Mouse (Mus musculus) forebrain, embryonic 14.5 days (tissue): ENCODE results near the gene Gla. TPM values are rescaled to one million over a fixed set of nuclear protein-coding genes. Genes with fewer than 3 reads are reported as not detected.

Experiments
- ATAC-seq: fragments of 200-750 bp; cut with Nextera tagmentation; 2 replicates; pipeline ENCODE4 v1.8.0; 2017; ENCODE audit warnings: mild to moderate bottlenecking, moderate library complexity
- DNase-seq: peaks from one replicate; pipeline ENCODE4 v3.0.0-alpha.2; 2015; ENCODE audit warnings: low spot score
- H3K27ac ChIP-seq: fragments of 300-500 bp; sonication (generic); 2 replicates; pipeline ENCODE4 v1.5.1; 2014; ENCODE audit warnings: low read depth, mild to moderate bottlenecking, control low read depth, low read length, moderate library complexity
- H3K27me3 ChIP-seq: fragments of 300-500 bp; sonication (generic); replicated peaks from 2 replicates; pipeline ENCODE4 v1.6.1; 2014; ENCODE audit warnings: low read length, control low read depth, mixed read lengths; ENCODE audit not compliant: control insufficient read depth, insufficient read depth
- H3K36me3 ChIP-seq: fragments of 300-500 bp; sonication (generic); 2 replicates; pipeline ENCODE4 v1.6.1; 2014; ENCODE audit warnings: low read length, control low read depth; ENCODE audit not compliant: control insufficient read depth, insufficient read depth
- H3K4me1 ChIP-seq: fragments of 300-500 bp; sonication (generic); 2 replicates; pipeline ENCODE4 v1.6.1; 2014; ENCODE audit warnings: antibody characterized with exemption, low read length, control low read depth; ENCODE audit not compliant: control insufficient read depth, insufficient read depth
- H3K4me2 ChIP-seq: fragments of 300-500 bp; sonication (generic); 2 replicates; pipeline ENCODE4 v1.6.1; 2014; ENCODE audit warnings: mild to moderate bottlenecking, control low read depth, low read length
- H3K4me3 ChIP-seq: fragments of 300-500 bp; sonication (generic); 2 replicates; pipeline ENCODE4 v1.5.1; 2014; ENCODE audit warnings: low read depth, low read length, control low read depth
- H3K9ac ChIP-seq: fragments of 300-500 bp; sonication (generic); 2 replicates; pipeline ENCODE4 v1.6.1; 2014; ENCODE audit warnings: mild to moderate bottlenecking, low read length, control low read depth, moderate library complexity
- H3K9me3 ChIP-seq: fragments of 300-500 bp; sonication (generic); replicated peaks from 2 replicates; pipeline ENCODE4 v1.6.1; 2016; ENCODE audit warnings: low read length, control low read depth, mixed read lengths; ENCODE audit not compliant: control insufficient read depth
- WGBS: fragments of 180-500 bp; shearing (Covaris S2); extraction: QIAGEN DNeasy Blood & Tissue Kit; methylation state at CpG from one replicate; pipeline ENCODE4 v1.1.7; 2014; 5-methylcytosine and 5-hydroxymethylcytosine counted together
- polyA plus RNA-seq: library from polyadenylated mRNA; unstranded; fragments of >200 nt; fragmentation: Nextera tagmentation; extraction: Ambion mirVana; gene quantifications from 2 replicates; pipeline ENCODE4 v1.2.1, GENCODE M21; 2014

Gene Gla
- polyA plus RNA-seq, 1 experiment from 2014 or later = 3.0 TPM

DNA sequence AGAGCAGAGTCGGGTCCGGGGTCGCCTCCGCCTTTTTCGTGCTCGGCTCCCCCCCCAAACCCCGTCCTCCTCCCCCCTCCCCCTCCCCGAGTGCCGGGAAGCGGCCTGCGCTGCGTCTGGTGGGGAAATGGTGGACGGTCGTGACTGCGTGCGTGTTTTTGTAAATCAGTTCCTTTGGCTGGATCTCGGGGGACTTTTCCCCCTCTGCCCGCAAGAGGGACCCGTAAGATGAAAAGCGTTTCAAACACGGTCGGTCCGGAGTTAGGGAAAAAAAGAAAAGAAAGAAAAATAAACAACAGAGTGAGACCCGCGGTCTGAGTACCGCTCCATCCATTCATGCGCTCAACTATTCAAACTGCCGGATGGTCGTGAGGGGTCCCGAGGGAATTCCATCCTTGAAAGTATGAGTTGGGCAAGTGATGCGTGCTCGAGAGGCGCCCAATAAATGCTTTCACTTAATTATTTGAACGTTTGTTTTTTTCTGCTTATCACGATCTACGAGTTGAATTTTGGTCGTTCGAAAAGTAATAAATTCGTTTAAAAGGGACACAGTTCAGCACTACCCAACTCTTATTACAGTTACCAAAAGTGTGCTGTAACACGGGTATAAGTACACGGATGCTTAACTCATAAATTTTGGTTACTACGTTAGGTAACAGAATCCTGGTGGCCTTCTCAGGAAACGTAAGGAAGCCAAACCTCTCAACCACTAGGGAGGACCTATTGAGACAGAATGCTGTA, 625 bp upstream of the Gla start:
- WGBS = 29% methylated on average over 40 of the region's 43 CpGs
- Histone ChIP-seq H3K36me3 (no peaks in the 10 kb centered on the region; the same call in 1 of the 2 replicates), H3K4me2 (peak overlapping the region; percentile 52), H3K27ac (peak overlapping the region; percentile 93), H3K4me3 (peak overlapping the region; percentile 45), H3K9me3 (no peaks in the 10 kb centered on the region), H3K4me1 (peaks cover 3% of the 10 kb centered on the region), H3K27me3 (no peaks in the 10 kb centered on the region), H3K9ac (peak overlapping the region; percentile 66)
- DNase-seq = peak; percentile 60
- ATAC-seq = peak; percentile 85

DNA sequence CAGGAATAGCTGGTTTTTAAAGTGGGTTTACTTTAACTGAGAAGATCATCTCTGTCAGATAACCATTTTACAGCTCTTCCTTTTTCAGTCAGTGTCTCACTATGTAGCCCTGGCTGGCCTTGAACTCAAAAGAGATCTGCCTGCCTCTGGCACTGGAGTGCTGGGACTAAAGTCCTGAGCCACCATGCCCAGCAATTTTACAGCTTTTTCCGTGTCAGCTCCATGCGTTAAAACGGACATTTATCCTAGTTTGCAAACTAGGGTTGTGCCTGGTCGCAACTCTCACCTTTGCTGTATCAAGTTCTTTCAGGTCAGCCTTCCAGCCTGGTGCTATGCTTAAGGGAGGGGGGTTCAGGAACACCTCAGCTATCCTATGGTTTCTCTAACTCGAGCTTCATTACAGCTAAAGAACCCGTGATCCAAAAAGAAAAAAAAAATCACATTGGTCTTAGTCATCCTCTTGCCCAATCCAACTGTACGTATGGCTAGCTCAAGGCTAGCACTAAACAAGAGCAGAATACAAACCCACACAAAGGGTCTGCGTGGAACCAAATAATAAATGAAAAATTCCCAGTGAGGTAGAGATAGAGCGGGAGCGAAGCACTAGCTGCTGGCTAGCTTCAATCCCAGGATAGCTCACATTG, 881 bp downstream of the Gla start:
- Histone ChIP-seq H3K27me3 (no peaks in the 10 kb centered on the region), H3K36me3 (no peaks in the 10 kb centered on the region; the same call in 1 of the 2 replicates), H3K9me3 (no peaks in the 10 kb centered on the region), H3K4me2 (peak overlapping the region; percentile 56), H3K4me3 (peak overlapping the region; percentile 45), H3K4me1 (peaks cover 3% of the 10 kb centered on the region), H3K9ac (peak overlapping the region; percentile 52), H3K27ac (0 out of 2 replicates have a peak overlapping the region, but pooled peaks have one; percentile 22)
- ATAC-seq = 0 out of 2 replicates have a peak, but pooled peaks have one; percentile 1
- WGBS = 32% methylated on average over 10 of the region's 10 CpGs
- DNase-seq = no peak

DNA sequence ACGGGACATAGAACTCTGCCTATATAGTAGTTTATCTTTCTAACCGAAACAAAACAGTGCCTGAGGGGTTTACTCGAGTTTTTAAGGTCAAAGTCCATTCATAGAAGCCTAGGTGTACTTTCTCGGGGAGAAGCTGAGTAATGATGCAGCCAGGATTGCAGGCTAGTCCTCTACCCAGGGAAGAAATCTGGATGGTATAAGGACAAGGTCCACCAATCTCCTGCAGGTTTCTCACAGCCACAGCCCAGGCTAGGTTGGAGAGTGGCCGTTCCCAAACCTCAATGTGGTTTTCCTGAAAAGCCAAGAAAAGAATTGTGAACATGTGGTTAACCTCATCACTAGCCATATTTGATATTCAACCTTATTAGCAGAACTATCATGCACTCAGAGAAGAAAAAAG, 11.1 kb downstream of the Gla start:
- no peaks in the 10 kb centered on the region for H3K9me3 ChIP-seq
- H3K27me3 ChIP-seq = no peaks in the 10 kb centered on the region
- WGBS = 70% methylated on average over 5 of the region's 5 CpGs
- no peak overlapping the region for H3K9ac ChIP-seq
- DNase-seq (no peak), ATAC-seq (no peak)
- no peaks in the 10 kb centered on the region; the same call in none of the 2 replicates for H3K4me1 ChIP-seq
- H3K36me3 ChIP-seq = peaks cover 12% of the 10 kb centered on the region; the same call in 1 of the 2 replicates
- no peak overlapping the region for H3K4me3 ChIP-seq
- H3K4me2 ChIP-seq = no peak overlapping the region
- no peak overlapping the region for H3K27ac ChIP-seq

DNA sequence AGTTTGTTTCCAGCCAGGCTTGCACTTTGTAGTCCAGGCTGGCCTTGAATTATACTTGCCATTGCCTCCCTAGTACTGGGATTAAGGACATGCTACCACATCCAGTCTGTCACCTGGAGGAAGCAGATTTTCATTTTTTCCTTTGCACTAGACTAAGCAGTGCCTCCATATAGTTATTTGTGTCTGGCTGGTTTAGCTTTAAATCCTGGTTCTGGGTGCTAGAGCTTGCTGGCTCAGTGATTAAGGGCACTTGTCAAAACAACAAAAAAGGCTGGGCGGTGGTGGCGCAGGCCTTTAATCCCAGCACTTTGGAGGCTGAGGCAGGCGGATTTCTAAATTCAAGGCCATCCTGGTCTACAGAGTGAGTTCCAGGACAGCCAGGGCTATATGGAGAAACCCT, 11.9 kb downstream of the Gla start:
- H3K9me3 ChIP-seq = no peaks in the 10 kb centered on the region
- H3K4me3 ChIP-seq = no peak overlapping the region
- DNase-seq = no peak
- H3K27ac ChIP-seq = no peak overlapping the region
- H3K9ac ChIP-seq = no peak overlapping the region
- no peak overlapping the region for H3K4me2 ChIP-seq
- no peaks in the 10 kb centered on the region for H3K27me3 ChIP-seq
- 82% methylated on average over 3 of the region's 3 CpGs for WGBS
- peaks cover 12% of the 10 kb centered on the region; the same call in 1 of the 2 replicates for H3K36me3 ChIP-seq
- no peaks in the 10 kb centered on the region; the same call in none of the 2 replicates for H3K4me1 ChIP-seq
- ATAC-seq = no peak

DNA sequence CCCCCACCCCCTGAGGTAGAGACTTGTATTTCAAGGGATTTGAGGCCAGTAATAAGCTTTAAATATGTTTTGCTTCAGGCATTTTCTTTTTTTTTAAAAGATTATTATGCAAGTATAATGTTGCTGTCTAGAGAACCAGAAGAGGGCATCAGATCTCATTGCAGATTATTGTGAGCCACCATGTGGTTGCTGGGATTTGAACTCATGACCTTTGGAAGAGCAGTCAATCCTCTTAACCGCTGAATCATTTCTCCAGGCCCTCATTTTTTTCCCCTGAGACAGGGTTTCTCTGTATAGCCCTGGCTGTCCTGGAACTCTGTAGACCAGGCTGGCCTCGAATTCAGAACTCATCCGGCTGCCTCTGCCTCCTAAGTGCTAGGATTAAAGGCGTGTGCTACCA, 12.7 kb downstream of the Gla start:
- peaks cover 12% of the 10 kb centered on the region; the same call in 1 of the 2 replicates for H3K36me3 ChIP-seq
- H3K4me1 ChIP-seq = no peaks in the 10 kb centered on the region; the same call in none of the 2 replicates
- no peak overlapping the region for H3K4me3 ChIP-seq
- no peaks in the 10 kb centered on the region for H3K27me3 ChIP-seq
- no peak overlapping the region for H3K9ac ChIP-seq
- DNase-seq = no peak
- ATAC-seq = no peak
- H3K9me3 ChIP-seq = no peaks in the 10 kb centered on the region
- WGBS = 86% methylated on average over 4 of the region's 4 CpGs
- no peak overlapping the region for H3K4me2 ChIP-seq
- H3K27ac ChIP-seq = no peak overlapping the region

DNA sequence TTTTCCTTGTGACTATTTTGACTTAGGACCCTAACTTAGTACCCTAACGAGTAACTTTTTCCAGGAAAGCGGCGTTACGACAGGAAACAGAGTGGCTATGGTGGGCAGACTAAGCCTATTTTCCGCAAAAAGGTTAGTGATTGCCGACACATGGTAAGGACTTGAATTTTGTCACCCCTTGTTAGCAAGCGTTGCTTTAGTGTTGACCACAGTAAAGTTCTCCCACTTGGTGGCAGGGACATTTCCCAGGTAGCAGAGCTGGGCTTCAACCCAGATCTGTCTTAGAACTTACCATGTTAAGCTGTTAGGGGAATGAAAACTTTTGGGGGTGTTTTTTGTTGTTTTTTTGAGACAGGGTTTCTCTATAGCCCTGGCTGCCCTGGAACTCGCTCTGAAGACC, 14.5 kb downstream of the Gla start:
- 54% methylated on average over 8 of the region's 8 CpGs for WGBS
- Histone ChIP-seq H3K27me3 (no peaks in the 10 kb centered on the region), H3K4me3 (peak overlapping the region; percentile 41), H3K9me3 (no peaks in the 10 kb centered on the region), H3K9ac (peak overlapping the region; percentile 69), H3K27ac (no peak overlapping the region), H3K36me3 (peaks cover 12% of the 10 kb centered on the region; the same call in 1 of the 2 replicates), H3K4me2 (peak overlapping the region; percentile 55), H3K4me1 (no peaks in the 10 kb centered on the region; the same call in none of the 2 replicates)
- DNase-seq (no peak), ATAC-seq (no peak)

DNA sequence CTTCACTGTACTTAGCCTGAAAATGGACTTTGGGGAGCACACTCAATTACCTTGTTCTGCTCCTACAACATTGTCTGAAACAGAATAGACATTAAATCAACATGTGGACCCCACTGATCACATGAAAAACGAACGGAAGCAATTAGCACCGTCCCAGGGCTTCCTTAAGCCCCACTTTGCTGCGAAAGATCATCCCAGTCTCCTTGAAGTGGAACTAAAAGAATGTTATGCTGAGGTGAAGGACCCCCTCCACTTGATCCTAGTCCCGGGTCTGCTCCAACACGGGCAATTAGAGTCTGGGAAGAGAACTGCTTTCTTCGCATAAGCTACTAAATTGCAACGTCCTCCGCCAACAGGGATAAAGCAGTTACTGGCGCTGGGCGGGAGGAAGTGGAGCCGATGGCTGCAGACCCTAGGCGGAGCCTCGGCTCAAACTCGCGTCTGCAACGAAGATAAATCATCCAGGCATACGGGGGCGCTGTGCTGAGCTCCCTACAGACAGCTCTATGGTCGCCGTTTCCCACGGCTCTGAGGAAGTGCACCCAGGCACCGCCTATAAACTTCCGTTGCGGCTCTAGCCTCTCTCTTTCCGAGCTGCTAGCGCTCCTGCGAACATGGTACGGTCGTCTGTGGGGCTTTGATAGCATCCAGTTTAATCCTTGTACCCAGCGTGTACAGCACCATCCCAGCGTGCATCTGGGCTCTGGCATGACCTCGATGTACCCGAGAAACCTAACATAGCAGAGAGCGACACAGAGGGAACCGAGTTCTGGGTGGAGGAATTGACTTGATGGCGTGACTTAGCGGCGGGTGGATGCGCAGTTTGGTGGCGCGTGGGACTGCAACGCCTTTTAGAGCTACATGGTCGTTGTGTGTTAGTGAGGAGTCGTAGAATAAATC, 15.6 kb downstream of the Gla start, which contains the start of gene Rpl36a:
Rpl36a (plus strand) TSS at position 552 of the 900 bp plus-strand sequence.
- H3K4me2 ChIP-seq = peak within 1 kb of the TSS; percentile 55
- ATAC-seq (peak; percentile 99), DNase-seq (peak; percentile 96)
- no peaks in the 10 kb centered on the region for H3K9me3 ChIP-seq
- peak within 1 kb of the TSS; percentile 41 for H3K4me3 ChIP-seq
- peak within 1 kb of the TSS; percentile 83 for H3K27ac ChIP-seq
- H3K4me1 ChIP-seq = no peaks in the 10 kb centered on the region; the same call in none of the 2 replicates
- 32% methylated on average over 45 of the region's 45 CpGs for WGBS
- H3K9ac ChIP-seq = peak within 1 kb of the TSS; percentile 69
- no peaks in the 10 kb centered on the region for H3K27me3 ChIP-seq
- H3K36me3 ChIP-seq = peaks cover 12% of the 10 kb centered on the region; the same call in 1 of the 2 replicates

DNA sequence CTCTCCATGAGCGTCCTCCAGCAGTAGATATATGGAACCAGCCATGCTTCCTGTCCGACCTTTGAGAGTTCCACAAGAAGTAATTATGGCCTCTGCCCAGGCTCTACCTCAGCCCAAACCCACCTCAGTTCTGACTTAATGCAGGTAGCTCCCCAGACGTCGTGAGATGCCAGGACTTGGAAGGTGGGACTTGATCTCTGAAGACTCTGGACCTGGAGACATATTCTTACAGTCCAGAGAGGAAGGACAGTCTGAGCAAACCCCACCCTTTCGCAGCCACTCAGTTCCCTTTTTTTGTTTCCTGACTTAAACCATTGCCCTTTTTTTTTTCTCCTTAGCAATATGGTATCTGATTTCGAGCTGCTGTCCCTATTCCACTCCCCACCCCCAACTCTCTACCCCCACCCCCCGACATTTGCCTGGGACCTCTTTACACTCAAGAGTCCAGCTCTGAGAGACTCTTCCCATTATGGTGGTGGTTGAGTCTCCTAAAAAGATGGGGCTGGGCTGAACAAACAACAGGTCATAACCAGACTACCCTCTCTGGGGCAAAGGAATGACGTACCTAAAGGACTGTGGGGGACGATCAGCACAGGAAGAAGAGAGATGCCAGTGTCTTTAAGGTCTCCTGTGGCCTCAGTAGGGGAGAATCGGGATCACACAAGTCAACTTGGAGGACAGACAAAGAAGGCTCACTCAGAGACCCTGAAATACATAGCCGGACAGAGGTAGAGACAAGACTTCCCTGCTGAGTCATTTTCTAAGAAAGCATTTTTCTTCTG, 17.8 kb downstream of the Gla start, which contains the start of gene Btk:
Btk (minus strand) TSS at position 683 of the 782 bp plus-strand sequence.
- Histone ChIP-seq H3K4me1 (no peaks in the 10 kb centered on the region; the same call in none of the 2 replicates), H3K9me3 (no peaks in the 10 kb centered on the region), H3K4me2 (no peak within 1 kb of the TSS), H3K27ac (no peak within 1 kb of the TSS), H3K9ac (no peak within 1 kb of the TSS), H3K27me3 (no peaks in the 10 kb centered on the region), H3K36me3 (no peaks in the 10 kb centered on the region), H3K4me3 (no peak within 1 kb of the TSS)
- WGBS = 80% methylated on average over 11 of the region's 11 CpGs
- DNase-seq (no peak), ATAC-seq (no peak)
